Mouse (Mus musculus) retina, embryonic 14.5 days (tissue): Measurements from ENCODE around the gene Mllt1.

Source experiments
- DNase-seq: peaks from one replicate; pipeline ENCODE4 v3.0.0-alpha.2; 2015; ENCODE audit warnings: low spot score

The Mllt1 gene

DNA sequence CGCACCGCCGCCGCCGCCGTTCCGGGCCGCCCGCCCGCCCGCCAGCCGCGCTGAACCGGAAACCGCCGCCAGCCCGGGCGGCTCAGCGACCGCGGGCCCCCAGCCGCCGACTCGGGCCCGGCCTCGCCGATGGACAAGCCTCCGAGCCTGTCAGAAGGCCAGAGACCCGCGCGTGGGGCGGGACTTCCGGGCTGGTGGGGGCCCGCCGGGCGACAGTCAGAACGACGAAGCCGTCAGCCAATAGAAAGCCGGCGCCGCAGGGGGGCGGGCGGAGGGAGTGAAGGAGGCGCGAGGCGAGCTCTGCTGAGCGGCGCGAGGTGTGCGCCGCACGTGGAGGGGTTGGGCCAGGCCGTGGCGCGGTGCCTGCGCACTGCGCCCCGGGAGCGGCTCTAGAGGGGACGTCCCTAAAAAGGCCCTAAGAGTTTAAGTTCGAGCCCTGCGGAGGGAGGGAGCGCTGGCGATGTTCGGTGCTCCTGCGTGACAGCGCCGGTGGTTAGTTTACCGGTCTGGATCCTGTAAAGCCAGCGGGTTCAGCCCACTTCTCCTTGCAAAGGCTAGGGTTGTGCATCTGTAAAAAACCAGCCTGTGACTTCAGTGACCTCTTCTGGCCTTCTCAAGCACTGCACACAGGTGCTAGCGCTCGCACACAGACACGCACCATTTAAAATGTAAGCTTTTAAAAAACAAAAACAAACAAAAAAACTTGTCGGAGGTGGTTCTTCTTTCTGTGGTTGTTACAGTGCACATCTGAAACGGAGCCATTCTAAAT is at the start of gene Mllt1:
TSS of gene Mllt1 (minus strand) at position 53 of the 769 bp plus-strand sequence.
- DNase-seq = peak; percentile 98

DNA sequence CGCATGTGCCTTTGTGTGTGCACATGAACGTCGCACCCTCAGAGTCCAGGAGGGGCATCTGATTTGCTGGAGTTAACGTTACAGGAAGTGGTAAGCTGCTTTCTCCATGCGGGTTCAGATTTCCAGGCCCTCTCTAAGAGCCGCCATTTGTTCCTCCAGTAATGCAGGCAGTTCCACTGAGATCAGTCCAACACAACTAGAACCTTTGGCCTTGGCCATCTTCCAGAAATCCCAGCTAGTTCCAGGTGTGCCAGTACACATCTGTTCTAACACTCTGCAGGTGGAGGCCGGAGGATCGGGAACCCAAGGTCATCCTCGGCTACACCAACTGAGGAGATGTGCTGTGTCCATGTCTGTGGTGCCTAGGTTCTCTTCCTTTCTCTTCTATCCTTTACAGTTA is 49.7 kb upstream of the Mllt1 start:
- DNase-seq = no peak

DNA sequence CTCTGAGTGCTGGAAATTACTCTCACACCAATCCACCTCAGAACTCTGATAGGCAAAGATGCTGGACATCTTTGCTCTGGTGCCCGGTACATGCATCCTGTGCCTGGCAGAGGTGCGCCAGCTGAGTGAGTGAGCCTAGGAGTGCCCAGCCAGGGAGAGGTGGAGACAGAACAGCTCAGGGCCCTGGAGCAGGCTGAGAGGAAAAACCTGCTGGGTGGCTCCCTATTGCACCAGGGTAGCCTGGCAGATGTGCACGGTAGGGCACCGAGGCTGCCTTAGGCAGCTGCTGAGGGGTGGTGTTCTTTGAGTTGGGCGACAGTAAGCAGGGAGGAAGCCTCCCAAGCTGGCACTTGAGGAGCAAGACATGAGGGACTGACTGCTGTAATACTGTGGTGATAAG is 46.8 kb upstream of the Mllt1 start, which contains the start of gene Acer1:
TSS of gene Acer1 (minus strand) at position 114 of the 400 bp plus-strand sequence.
- DNase-seq = no peak

DNA sequence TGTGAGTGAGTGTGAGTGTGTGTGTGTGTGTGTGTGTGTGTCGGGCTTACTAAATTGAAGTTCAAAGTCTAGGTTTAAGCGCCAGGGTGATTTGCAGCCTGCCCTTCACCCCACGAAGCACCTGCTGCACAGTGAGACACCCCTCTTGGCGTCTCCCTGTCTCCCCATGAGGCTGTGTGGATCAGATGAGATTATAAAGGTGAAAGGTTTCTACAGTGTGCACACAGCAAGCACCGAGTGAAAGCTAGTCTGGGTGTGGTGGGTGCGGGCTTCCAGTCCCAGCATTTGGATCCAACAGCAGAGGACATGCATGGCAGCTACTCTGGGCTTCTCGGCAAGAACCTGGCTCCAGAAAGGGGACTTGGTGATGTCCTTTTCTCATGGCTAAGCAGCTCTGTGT is 45.8 kb upstream of the Mllt1 start:
- no peak for DNase-seq

DNA sequence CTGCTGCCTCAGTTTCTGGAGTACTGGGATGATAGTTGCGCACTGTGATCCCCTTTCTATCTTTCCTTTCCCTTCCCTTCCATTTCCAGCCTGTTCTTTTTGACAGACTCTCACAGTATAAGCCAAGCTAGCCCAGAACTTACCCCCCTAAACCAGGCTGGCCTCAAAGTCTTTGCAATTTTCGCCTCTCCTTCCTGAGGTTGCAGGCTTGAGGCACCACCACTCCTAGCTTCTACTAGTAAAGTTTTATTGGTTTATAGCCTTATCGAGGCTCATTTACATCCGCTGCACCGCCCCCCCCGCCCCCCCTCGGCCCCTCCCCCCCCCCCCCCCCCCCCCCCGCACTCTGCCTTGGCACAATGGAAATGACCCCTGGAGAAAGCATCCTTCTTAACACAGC is 44.3 kb upstream of the Mllt1 start:
- no peak for DNase-seq

DNA sequence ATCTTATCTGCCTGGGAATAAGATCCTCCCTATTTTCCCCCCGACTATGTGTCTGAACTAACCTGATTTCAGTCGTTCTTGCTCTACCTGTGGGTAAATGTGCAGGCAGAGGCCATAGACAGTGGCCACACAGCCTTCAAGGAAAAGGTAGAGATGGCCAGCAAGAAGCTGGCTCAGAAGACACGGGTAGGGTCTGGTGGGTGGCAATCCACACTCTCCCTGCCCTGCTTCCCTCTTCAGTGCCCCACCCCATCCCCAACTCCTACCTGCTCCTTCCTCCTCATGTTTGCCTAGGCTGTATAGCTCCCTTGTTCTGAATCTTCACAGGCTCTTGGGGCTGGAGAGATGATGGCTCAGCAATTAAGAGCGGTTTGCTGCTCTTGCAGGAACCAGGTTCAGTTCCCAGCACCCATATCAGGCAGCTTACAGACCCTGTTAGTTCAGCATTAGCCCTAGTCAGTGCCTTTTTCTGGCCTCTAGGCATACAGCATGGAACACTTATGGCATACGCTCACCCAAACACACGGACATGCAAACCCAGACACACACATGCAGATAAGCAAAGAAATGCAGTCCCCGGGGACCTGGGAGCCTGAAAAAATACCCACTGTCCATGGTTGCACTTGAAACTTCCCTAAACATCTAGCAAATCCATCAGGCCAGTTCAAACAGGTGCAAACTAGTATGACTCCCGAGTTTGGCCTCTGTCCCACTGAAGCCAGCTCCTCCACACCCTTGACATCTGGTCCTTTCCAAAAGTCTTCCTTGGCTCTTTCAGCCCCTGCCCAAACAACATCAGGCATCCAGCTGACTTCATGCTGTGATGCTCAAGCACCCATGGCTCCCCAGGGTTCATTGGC is 41.5 kb upstream of the Mllt1 start:
- DNase-seq = no peak

DNA sequence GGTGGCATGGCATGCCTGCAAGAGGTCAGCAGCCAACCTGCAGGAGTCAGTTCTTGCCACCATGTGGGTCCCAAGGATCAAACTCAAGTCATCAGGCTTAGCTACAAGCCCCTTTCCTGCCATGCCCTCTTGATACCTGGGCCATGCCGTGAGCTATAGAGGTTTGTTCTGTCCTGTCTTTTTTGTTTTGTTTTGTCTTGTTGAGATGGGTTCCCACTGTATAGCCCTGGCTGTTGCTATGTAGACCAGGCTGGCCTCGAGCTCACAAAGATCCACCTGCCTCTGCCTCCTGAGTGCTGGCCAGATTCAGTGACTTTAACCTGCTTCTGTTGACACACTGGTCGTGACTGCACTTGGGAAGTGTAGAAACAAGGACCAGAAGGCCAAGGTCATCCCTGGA is 40.2 kb upstream of the Mllt1 start:
- DNase-seq = no peak

DNA sequence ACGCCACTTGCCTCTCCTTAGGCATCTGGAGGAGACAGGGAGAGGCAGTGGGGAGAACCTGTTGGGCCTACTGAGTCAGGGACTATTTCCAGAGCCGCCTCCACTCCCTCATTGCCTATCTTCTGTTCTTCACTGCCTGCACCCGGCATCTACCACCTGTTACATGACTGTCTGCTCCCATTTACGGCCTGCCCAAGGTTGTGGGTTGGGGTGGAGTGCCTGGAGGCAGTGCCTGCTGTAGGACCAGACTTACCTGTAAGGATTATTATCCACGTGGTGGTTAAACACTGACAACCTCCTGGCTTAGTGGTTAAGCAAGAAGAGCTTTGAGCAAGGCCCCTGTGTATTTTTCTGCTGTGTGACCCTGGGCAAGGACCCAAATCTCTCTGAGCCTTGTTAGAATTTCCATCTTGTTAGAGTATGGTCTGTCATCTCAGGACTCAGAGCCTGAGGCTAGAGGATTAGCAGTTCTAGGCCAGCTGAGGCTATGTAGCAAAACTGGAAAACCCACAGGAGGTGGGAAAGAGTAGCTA is 39.6 kb upstream of the Mllt1 start:
- DNase-seq = no peak

DNA sequence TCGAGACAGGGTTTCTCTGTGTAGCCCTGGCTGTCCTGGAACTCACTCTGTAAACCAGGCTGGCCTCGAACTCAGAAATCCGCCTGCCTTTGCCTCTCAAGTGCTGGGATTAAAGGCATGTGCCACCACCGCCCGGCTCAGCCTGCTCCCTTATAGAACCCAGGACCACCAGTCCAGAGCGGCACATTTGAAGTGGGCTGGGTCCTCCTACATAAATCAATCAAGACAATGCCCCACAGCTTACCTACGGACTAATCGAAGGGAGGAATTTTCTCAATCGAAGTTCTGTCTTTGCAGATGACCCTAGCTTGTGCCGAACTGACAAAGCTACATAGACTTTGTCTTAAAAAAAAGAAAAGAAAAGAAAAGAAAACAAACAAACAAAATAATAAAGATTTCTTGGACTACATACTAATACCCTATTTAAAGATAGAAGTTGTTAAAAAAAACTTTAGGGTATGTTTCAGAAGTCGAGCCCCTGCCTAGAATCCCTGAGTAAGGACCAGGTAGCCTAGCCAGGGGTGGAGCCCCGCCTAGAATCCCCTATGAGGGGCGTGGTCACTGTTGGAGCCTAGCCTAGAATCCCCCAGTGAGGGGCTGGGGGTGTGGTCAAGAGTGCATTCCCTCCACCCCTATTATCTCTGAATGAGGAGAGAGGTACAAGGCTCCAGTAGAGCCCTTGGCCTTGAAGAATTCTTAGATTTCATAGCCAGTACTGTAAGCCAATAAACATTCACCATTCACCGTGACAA is 38.9 kb upstream of the Mllt1 start:
- no peak for DNase-seq

DNA sequence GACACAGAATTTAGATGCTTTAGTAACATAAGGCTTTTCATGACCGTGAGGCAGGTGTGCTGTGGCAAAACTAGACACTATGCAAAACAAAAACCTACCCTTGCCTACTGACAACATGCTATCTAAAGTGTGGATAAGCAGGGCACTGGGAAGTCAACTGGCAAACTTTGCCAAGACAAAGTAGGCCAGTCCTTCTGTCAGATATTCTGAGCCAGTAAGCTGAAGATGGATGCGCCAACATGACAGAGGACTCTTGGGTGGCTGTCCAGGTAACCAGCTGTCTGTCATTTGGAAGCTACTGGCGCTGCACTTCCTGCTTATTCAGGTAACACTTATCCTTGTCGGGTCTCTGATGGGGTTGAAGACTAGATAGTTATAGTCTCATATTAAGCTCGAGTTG is 34.9 kb upstream of the Mllt1 start:
- no peak for DNase-seq

DNA sequence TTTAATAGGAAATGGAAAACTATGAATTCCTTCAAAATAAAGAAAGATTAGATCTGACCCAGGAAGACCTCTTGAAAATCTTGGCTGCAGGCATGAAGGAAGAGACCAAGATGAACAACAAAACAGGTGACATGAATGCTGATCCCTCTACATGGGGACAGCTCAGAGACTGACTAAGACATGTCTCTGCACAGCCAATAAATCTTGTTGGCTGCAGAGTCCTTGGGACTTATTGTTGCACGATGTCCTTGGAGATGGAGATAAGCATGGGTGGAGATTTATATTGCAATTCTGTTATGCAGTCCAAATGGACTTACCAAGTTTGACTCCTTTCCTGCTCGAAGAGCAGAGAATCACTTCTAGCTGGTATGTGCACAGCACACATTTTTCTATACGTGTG is 34.1 kb upstream of the Mllt1 start:
- DNase-seq = no peak

DNA sequence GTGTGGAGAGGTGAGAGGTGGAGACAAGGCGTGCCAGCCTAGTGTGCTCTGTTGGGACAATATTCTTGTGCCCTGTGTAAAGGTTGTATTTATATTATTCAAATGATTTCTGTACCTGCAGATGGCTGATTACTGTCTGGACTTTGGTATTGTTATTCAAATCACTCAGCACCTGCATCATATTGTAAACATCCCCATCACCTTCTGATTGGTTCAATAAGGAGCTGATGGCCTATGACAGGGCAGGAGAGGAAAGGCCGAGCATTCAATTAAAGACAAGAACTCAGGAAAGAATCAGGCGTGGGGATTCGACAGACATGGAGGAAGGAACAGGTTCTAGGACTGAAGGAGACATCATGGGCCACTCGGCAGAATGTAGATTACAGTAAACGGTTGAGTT is 28.4 kb upstream of the Mllt1 start:
- DNase-seq = no peak

DNA sequence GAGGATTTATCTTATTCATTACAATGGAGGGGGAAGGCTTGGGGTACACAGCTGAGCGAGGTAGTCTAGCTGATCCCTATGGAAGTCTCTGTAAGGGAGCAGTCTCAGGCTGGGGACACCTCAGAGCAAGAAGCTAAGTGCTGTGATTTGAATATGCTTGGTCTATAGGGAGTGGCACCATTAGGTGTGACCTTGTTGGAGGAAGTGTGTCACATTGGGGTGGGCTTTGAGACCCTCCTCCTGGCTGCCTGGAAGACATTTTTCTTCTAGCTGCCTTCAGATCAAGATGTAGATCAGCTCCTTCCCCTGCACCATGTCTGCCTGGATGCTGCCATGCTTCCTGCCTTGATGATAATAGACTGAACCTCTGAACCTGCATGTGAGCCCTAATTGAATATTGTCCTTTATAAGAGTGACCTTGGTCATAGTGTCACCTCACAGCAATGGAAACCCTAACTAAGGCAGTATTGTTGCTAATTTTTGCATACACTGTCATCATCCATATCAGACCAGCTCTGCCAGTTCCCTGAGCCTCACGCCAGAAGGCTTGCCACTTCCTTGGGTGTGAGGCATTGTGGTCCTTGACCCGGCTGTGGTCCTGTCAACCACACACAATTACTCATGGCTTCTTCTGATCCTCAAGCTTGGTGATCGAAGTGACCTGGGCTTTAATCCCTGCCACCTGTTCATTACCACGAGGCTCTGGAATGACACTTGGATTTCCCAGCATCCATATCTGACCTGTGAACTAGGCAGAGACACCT is 27.6 kb upstream of the Mllt1 start:
- DNase-seq = no peak

DNA sequence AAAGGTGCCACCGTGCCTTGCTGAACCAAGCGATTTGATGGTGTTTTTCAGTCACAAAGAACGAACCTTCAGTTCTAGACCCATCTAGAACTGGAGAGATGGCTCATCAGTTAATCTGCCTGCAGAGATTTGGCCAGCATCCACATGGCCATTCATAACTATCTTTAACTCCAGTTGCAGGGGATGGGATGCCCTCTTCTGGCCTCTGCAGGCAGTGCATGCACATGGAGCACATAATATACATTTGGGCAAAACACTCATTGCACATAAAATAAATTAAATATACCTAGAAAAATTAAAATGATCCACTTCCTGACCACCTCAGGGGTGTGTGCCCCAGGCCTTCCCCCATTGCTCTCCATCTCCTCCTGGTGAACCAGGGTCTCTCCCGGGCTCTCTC is 26.7 kb upstream of the Mllt1 start:
- DNase-seq = no peak

DNA sequence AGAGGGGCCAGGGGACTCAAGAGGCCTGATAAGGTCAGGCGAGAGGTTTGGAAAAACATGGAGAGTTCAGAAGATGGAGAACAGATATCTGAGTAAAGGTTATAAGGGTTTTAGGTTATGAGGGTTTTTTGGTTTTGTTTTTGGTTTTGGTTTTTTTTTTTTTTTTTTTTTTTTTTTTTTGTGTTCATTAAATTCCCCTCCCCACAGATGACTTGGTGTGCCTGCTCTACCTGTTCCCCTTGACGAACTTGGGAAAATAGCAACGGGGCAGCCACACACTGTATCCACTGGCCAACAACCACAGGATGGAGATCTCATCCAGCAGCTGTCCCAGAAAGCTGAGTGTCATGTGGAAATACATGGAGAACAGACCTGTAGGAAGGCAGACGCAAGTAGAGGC is 23.5 kb upstream of the Mllt1 start:
- DNase-seq = no peak

DNA sequence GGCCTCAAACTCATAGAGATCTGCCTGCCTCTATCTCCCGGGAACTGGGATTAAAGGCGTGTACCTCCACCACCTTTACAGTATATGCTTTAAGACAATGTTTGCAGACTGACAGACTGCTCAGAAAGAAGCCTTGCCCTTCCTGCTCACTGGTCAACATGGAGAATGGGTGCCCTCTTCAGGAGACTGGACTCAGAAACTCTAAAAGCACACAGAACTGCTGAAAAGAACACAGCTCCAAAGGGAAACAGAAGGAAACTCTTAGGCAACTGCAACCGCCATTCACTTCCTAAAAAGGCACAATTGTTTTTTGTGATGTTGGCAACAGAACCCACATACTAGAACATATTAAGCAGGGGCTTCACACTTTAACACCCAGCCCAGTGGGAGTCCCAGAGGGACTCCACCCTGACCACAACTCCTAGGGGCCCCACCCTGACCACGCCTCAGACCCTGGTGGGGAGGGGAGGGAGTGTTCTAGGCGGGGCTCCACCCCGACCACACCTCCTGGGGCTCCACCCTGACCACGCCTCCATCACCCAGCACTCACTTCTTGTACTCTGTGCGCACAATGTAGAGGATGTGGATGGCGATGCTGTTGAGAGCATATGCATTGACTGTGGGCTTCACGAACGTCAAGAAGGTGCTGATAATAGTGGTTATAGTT is 22.7 kb upstream of the Mllt1 start:
- no peak for DNase-seq

DNA sequence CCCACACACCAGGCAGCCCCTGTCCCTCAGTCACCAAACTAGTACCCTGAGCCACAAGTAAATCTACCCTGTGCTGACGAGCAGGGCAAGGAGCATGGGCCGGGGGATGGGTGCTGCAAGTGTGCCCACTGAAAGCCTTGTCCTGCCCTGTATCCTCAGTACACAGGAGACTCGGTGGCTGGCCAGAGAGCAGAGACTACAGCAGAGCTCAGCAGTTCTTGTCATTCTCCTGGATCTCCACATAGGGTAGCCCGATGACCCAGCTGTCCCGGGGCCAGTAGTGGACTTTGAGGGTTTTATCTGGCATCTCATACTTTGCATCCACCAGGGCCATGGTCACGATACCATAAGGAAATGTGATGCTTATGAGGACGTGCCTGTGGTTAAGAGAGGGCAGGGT is 19.7 kb upstream of the Mllt1 start:
- no peak for DNase-seq

DNA sequence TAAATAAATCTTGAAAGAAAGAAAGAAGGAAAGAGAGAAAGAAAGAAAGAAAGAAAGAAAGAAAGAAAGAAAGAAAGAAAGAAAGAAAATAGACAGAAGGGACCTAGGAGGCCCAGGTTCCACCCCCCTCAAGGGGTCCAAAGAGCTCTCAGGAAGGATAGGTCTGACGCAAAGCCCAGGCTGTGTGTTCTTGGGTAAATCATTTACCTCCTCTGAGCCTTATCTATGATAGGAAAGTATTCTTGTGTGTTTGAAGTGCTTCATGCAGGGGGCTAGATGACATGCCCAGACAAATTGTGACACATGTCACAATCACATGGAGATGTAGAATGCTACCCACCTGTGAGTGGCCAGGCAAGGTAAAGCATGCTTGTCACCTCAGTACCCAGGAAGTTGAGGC is 17.4 kb upstream of the Mllt1 start:
- DNase-seq = no peak

DNA sequence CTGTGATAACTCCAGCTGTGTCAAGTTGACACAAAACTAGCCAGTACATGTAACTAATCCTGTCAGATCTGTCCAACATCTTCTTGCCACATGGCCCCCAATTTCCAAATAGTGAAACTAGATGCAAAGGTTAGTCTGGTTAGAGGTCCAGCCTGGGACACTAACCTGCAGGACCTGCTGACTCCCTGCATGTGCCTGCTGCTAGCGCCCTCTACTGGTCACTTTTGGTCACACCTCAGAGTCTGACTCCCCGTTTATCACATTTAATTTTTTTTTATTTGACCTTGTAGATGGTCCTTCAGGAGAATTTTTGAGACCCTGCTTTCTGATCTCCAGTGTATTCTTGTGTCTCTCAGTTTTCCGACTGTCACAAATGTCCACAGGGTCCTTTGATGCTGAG is 15.7 kb upstream of the Mllt1 start:
- peak; percentile 69 for DNase-seq

DNA sequence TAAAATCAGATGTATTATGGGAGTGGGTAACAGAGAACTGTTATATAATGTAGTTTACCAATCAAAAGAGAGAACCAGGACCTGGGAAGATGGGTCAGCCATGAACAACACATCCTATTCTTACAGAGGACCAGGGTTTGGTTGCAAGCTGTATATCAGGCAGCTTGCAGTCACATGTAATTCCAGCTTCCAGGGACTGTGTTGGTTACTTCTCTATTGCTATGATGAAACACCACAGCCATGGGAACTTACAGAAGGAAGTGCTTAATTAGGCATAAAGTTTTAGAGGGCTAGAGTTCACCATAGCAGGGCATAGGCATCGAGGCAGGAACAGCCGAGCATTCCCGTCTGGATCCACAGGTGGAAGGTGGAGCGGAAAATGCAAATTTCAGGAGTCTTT is 3.5 kb upstream of the Mllt1 start:
- no peak for DNase-seq

DNA sequence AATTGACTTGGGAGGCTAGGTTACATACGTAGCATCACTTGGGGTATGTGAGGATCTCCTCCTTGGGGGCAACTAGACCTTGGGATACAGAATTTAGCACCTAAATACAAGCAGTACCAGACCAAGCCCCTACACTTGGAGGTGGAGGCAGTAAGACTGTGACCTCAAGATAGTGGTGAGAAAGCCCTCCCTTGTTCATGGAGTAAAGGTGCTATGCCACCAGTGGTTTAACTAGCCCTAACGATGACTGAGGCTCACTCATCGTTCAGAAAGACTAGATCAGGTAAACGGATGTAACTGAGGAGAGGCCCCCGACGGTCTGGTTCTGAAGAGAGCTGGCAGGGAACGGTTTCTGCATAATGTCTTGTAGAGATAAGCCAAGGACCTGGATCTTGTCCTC is 1.5 kb upstream of the Mllt1 start:
- no peak for DNase-seq
